Mouse (Mus musculus) liver, embryonic 11.5 days (tissue): ENCODE measurements around the gene C2cd4a. TPM values are rescaled to one million over a fixed set of nuclear protein-coding genes. Genes with fewer than 3 reads are reported as not detected.
A peak's percentile ranks its signal among the peaks of the same experiment; 100 is the strongest.

Source experiments
- ATAC-seq: fragments of 200-750 bp; cut with Nextera tagmentation; replicated peaks from 2 replicates; pipeline ENCODE4 v1.8.0; 2017; ENCODE audit warnings: moderate number of reproducible peaks, mild to moderate bottlenecking, moderate TSS enrichment, moderate library complexity; ENCODE audit not compliant: low FRiP score
- DNase-seq: peaks from one replicate; pipeline ENCODE4 v3.0.0-alpha.2; 2017; ENCODE audit warnings: low spot score
- H3K27ac ChIP-seq: fragments of 300-500 bp; sonication (generic); 2 replicates; pipeline ENCODE4 v1.5.1; 2014; ENCODE audit warnings: mild to moderate bottlenecking, low read depth, low read length, control low read depth
- H3K27me3 ChIP-seq: fragments of 300-500 bp; sonication (generic); replicated peaks from 2 replicates; pipeline ENCODE4 v1.6.1; 2014; ENCODE audit warnings: low read length, mixed read lengths; ENCODE audit not compliant: control insufficient read depth, insufficient read depth
- H3K36me3 ChIP-seq: fragments of 300-500 bp; sonication (generic); 2 replicates; pipeline ENCODE4 v1.6.1; 2014; ENCODE audit warnings: mild to moderate bottlenecking, low read length, moderate library complexity, mixed read lengths; ENCODE audit not compliant: control insufficient read depth, insufficient read depth
- H3K4me1 ChIP-seq: fragments of 300-500 bp; sonication (generic); replicated peaks from 2 replicates; pipeline ENCODE4 v1.6.1; 2014; ENCODE audit warnings: low read length, mixed read lengths; ENCODE audit not compliant: control insufficient read depth, insufficient read depth
- H3K4me2 ChIP-seq: fragments of 300-500 bp; sonication (generic); 2 replicates; pipeline ENCODE4 v1.6.1; 2014; ENCODE audit warnings: mild to moderate bottlenecking, control low read depth, moderate library complexity
- H3K4me3 ChIP-seq: fragments of 300-500 bp; sonication (generic); 2 replicates; pipeline ENCODE4 v1.5.1; 2014; ENCODE audit warnings: low read depth, low read length, control low read depth
- H3K9ac ChIP-seq: fragments of 300-500 bp; sonication (generic); 2 replicates; pipeline ENCODE4 v1.6.1; 2014; ENCODE audit warnings: low read depth, low read length, control low read depth
- H3K9me3 ChIP-seq: fragments of 300-500 bp; sonication (generic); 2 replicates; pipeline ENCODE4 v1.6.1; 2016; ENCODE audit warnings: low read length, inconsistent platforms, mixed read lengths; ENCODE audit not compliant: control insufficient read depth
- WGBS: fragments of 180-500 bp; shearing (Covaris S2); extraction: QIAGEN DNeasy Blood & Tissue Kit; methylation state at CpG from one replicate; pipeline ENCODE4 v1.1.7; 2014; 5-methylcytosine and 5-hydroxymethylcytosine counted together
- polyA plus RNA-seq: library from polyadenylated mRNA; unstranded; fragments of >200 nt; fragmentation: Nextera tagmentation; extraction: Ambion mirVana; gene quantifications from 2 replicates; pipeline ENCODE4 v1.2.1, GENCODE M21; 2014

C2cd4a gene
- polyA plus RNA-seq = 2.6 and 4.2 TPM in 2 replicates

- no peak within 1 kb of the TSS for H3K27ac ChIP-seq
- H3K9me3 ChIP-seq = no peaks in the 10 kb centered on the region
- H3K36me3 ChIP-seq = no peaks in the 10 kb centered on the region
- peak within 1 kb of the TSS; percentile 66 for H3K9ac ChIP-seq
- DNase-seq (peak; percentile 51), ATAC-seq (no peak)
- H3K4me1 ChIP-seq = peaks cover 9% of the 10 kb centered on the region; the same call in 1 of the 2 replicates
- WGBS = 11% methylated on average over 20 of the region's 20 CpGs
- H3K4me3 ChIP-seq = peak within 1 kb of the TSS; percentile 68
- H3K4me2 ChIP-seq = peak within 1 kb of the TSS; percentile 96
- H3K27me3 ChIP-seq = peaks cover 44% of the 10 kb centered on the region
These were observed at the start of gene C2cd4a for GRCm38 (mm10) chr9:67832046-67832605. C2cd4a (minus strand) TSS chr9:67832330.

DNA sequence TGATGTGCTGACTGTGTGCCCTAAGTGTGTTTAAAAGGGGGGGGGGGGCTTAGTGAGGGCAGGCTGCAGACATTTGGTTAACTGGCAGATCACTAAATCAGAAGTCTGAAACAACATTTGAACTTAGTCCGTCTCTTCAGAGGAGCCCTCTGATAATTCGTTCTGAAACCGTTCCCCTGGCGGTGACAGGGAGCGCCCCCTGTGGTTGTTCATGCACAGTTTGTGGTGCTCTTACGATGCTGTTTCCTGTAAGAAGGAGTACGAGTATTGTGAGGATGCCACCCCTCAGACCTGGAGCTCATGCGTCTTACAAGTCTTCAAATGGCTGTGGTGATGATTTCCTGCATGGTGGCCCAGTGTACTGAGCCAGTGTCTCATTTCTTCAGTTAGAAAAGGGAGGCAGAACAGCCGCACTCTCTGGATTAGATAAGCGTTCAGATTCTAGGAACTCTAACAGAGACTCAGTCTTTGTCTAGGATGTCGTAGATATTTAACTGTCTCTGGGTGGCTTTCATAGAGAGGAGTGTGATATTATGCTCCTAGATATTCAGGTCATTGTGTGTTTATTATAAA lies 46.2 kb upstream of the C2cd4a start:
- H3K9ac ChIP-seq = peak overlapping the region; percentile 22
- H3K4me1 ChIP-seq = peaks cover 23% of the 10 kb centered on the region
- ATAC-seq (peak; percentile 85), DNase-seq (no peak)
- H3K9me3 ChIP-seq = no peaks in the 10 kb centered on the region
- H3K27me3 ChIP-seq = no peaks in the 10 kb centered on the region
- whole genome bisulfite sequencing = 64% methylated on average over 11 of the region's 11 CpGs
- peak overlapping the region; percentile 41 for H3K4me2 ChIP-seq
- H3K36me3 ChIP-seq = peaks cover 8% of the 10 kb centered on the region; the same call in 1 of the 2 replicates
- H3K4me3 ChIP-seq = no peak overlapping the region
- H3K27ac ChIP-seq = peak overlapping the region; percentile 94

DNA sequence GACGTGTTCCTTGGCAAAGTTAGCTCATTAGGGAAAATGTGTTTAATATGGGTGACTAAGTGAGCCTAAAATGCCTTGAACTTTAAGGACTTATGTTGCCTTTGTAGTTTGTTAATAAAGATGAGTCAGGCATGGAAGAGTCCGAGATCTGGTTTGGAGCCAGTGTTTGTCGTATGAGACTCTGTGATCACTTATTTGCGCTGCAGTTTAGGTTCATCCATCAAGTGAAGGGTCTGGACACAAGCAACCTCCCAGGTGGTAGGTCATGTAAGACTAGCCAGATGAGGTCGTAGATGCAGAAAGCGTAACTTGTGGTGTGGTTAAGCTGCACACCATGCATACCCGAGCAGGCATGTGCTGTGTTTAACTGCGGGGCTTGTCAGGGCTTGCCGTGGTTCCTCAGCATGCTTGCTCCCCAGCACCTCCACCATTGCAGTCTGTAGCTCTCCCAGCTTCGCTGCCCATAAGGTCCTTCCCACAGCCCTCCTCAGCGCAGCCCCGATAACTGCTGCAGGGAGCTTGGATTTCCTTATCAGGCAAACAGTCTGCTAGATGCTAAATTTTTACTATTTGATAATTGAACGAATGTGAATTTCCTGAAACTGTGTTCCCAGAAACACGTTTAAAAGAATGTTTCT lies 45.1 kb upstream of the C2cd4a start:
- Histone ChIP-seq H3K4me1 (peaks cover 23% of the 10 kb centered on the region), H3K4me3 (no peak overlapping the region), H3K27ac (peak overlapping the region; percentile 72), H3K9ac (peak overlapping the region; percentile 39; the same call in 1 of the 2 replicates), H3K27me3 (no peaks in the 10 kb centered on the region), H3K9me3 (no peaks in the 10 kb centered on the region), H3K4me2 (peak overlapping the region; percentile 35; the same call in 1 of the 2 replicates), H3K36me3 (peaks cover 8% of the 10 kb centered on the region; the same call in 1 of the 2 replicates)
- 46% methylated on average over 14 of the region's 14 CpGs for WGBS
- DNase-seq (peak; percentile 54), ATAC-seq (peak; percentile 89)

DNA sequence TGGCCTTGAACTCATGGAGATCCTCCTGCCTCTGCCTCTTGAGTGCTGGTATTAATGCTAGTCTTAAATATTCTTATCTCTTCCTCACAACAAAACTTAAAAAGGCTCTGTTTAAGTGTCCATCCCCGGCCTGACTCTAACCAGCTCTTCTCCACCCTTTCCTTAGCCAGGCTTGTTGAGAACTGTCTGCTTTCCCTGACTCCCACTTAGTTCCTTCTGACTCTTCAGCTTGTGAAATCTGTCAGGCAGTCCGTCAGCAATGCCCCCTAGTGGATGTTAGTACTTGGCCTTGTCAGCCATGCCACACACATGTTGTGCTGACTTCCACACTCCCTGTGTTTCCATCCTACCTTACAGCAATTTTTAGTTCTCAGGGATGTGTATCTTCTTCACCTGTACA lies 43.2 kb upstream of the C2cd4a start:
- peaks cover 6% of the 10 kb centered on the region; the same call in 1 of the 2 replicates for H3K36me3 ChIP-seq
- peaks cover 23% of the 10 kb centered on the region for H3K4me1 ChIP-seq
- no peak overlapping the region for H3K4me3 ChIP-seq
- H3K9ac ChIP-seq = no peak overlapping the region; the same call in 1 of the 2 replicates
- DNase-seq (peak; percentile 43), ATAC-seq (no peak)
- H3K4me2 ChIP-seq = no peak overlapping the region; the same call in 1 of the 2 replicates
- no peaks in the 10 kb centered on the region for H3K9me3 ChIP-seq
- no peaks in the 10 kb centered on the region for H3K27me3 ChIP-seq
- peak overlapping the region; percentile 82 for H3K27ac ChIP-seq
- 31% methylated on average over 2 of the region's 2 CpGs for WGBS

- no peak overlapping the region for H3K4me3 ChIP-seq
- peaks cover 30% of the 10 kb centered on the region for H3K4me1 ChIP-seq
- peak; percentile 42 for ATAC-seq
- no peak for DNase-seq
- WGBS = 50% methylated on average over 7 of the region's 7 CpGs
- no peaks in the 10 kb centered on the region for H3K27me3 ChIP-seq
- H3K4me2 ChIP-seq = peak overlapping the region; percentile 15
- H3K27ac ChIP-seq = peak overlapping the region; percentile 82
- no peaks in the 10 kb centered on the region for H3K9me3 ChIP-seq
- H3K36me3 ChIP-seq = peaks cover 6% of the 10 kb centered on the region; the same call in 1 of the 2 replicates
- no peak overlapping the region; the same call in 1 of the 2 replicates for H3K9ac ChIP-seq
These were observed 42.5 kb upstream of the C2cd4a start for GRCm38 (mm10) chr9:67874522-67875222.

DNA sequence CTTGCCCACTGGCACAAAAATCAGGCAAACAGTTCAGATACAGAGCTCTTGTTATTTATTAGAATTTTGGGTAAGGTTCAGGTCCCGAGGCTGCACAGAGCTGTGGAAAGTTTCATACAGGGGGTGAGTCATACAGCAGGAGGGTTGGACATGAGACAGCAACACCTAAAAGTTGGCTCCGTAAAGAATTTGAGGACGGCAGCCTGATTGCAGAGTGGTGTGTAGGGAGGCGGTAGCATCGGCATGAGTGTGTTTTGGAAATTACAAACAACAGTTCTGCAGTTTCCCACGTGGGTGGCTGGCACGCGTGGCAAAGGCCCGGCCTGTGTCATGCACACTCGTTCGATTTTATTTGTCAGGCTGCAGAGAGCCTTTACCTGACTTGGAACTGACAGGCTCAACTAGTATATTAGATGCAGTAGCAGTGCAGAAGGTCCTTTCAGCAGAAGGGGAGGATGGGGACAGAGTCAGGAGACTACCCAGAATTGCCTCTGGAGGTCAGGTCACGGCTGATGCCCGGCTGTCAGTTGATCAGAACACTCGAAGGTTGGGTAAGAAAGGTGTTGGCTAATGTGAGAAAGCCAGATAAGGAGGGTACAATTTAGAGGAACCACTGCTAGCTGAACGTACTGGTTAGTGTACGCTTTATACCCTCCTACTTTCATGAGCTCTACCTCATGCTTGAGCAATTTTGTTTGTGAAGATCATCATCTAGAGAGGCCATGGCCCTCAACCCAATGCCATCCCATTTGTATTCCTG lies 37.7 kb upstream of the C2cd4a start:
- Histone ChIP-seq H3K4me2 (0 out of 2 replicates have a peak overlapping the region, but pooled peaks have one; percentile 5), H3K27me3 (no peaks in the 10 kb centered on the region), H3K27ac (peak overlapping the region; percentile 40), H3K36me3 (peaks cover 2% of the 10 kb centered on the region; the same call in 1 of the 2 replicates), H3K4me3 (no peak overlapping the region), H3K9ac (no peak overlapping the region), H3K9me3 (no peaks in the 10 kb centered on the region), H3K4me1 (peaks cover 15% of the 10 kb centered on the region)
- DNase-seq (no peak), ATAC-seq (peak; percentile 88)
- 73% methylated on average over 16 of the region's 16 CpGs for WGBS

DNA sequence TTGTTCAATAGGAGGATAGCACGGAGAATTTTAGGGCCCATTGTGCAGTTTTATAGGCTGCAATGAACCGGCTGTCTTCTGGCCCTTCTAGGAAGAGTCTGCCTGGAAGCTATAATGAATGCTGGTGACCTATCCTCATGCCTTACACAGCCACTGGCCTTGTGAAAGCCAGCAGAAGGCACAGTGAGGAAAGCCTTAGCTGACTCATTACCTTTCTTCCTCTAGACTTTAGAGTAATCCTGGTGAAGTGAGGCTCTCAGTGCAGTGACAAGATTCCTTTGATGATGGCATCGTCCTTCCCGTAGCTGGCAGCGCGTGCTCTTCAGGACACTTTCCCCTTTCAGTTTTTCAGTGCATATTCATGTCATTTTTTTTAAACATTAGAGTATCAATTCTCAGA lies 35.3 kb upstream of the C2cd4a start:
- ATAC-seq = no peak
- no peaks in the 10 kb centered on the region for H3K27me3 ChIP-seq
- H3K36me3 ChIP-seq = peaks cover 2% of the 10 kb centered on the region; the same call in 1 of the 2 replicates
- no peak overlapping the region for H3K4me3 ChIP-seq
- no peak overlapping the region for H3K4me2 ChIP-seq
- no peak overlapping the region for H3K9ac ChIP-seq
- 91% methylated on average over 6 of the region's 6 CpGs for WGBS
- no peak for DNase-seq
- no peaks in the 10 kb centered on the region for H3K9me3 ChIP-seq
- H3K4me1 ChIP-seq = peaks cover 22% of the 10 kb centered on the region
- no peak overlapping the region for H3K27ac ChIP-seq

GRCm38 (mm10) chr9:67865411-67865810 lies 33.3 kb upstream of the C2cd4a start:
- Histone ChIP-seq H3K4me2 (no peak overlapping the region), H3K4me1 (peaks cover 22% of the 10 kb centered on the region), H3K9ac (no peak overlapping the region), H3K27ac (no peak overlapping the region), H3K9me3 (no peaks in the 10 kb centered on the region), H3K36me3 (peaks cover 4% of the 10 kb centered on the region; the same call in 1 of the 2 replicates), H3K27me3 (no peaks in the 10 kb centered on the region), H3K4me3 (no peak overlapping the region)
- no peak for DNase-seq
- no peak for ATAC-seq
- WGBS = 52% methylated on average over 7 of the region's 7 CpGs
